Mouse (Mus musculus) large intestine, adult 2 months (tissue): ENCODE measurements around the gene Kcnk12. TPM values are rescaled to one million over a fixed set of nuclear protein-coding genes. Genes with fewer than 3 reads are reported as not detected.

ENCODE experiments used
- DNase-seq: peaks from one replicate; pipeline ENCODE4 v3.0.0-alpha.2; 2012; ENCODE audit warnings: low read depth, low spot score
- WGBS: fragments of 180-500 bp; shearing (Covaris S2); methylation state at CpG from one replicate; pipeline ENCODE4 v1.1.7; 2018; 5-methylcytosine and 5-hydroxymethylcytosine counted together
- polyA plus RNA-seq: library from polyadenylated mRNA; depleted of rRNA; stranded (reverse); fragments of >200 nt; gene quantifications from 2 replicates; pipeline ENCODE4 v1.2.3, GENCODE M21; 2012; rRNA removed

The Kcnk12 gene
- polyA plus RNA-seq, 1 experiment = 0.15 TPM

- 85% methylated on average over 8 of the region's 8 CpGs for WGBS
Measured at GRCm38 (mm10) chr17:87734471-87734870, 63.3 kb downstream of the Kcnk12 start.

GRCm38 (mm10) chr17:87731962-87732361 lies 65.8 kb downstream of the Kcnk12 start:
- 73% methylated on average over 4 of the region's 4 CpGs for WGBS
- no peak for DNase-seq

More at GRCm38 (mm10) chr17:87734471-87734870, 63.3 kb downstream of the Kcnk12 start:
- no peak for DNase-seq

- no peak for DNase-seq
- 88% methylated on average over 12 of the region's 12 CpGs for WGBS
Measured at GRCm38 (mm10) chr17:87726489-87727356, 71.1 kb downstream of the Kcnk12 start.

- DNase-seq = no peak
- 89% methylated on average over 7 of the region's 7 CpGs for WGBS
Measured at GRCm38 (mm10) chr17:87724727-87725126, 73.1 kb downstream of the Kcnk12 start.

- 86% methylated on average over 8 of the region's 8 CpGs for WGBS
- DNase-seq = no peak
Measured at GRCm38 (mm10) chr17:87700101-87700500, 97.7 kb downstream of the Kcnk12 start.

- DNase-seq = peak; percentile 18
- 58% methylated on average over 16 of the region's 16 CpGs for WGBS
Measured at GRCm38 (mm10) chr17:87698996-87699765, 98.6 kb downstream of the Kcnk12 start.

- no peak for DNase-seq
- WGBS = 84% methylated on average over 6 of the region's 6 CpGs
Measured at GRCm38 (mm10) chr17:87696814-87697213, 101.0 kb downstream of the Kcnk12 start.

- DNase-seq = no peak
- WGBS = 94% methylated on average over 11 of the region's 11 CpGs
Measured at GRCm38 (mm10) chr17:87695874-87696465, 101.8 kb downstream of the Kcnk12 start.

Other genes with a start within 250 kb of the Kcnk12 start
- gene Epcam, start 162.0 kb downstream of the Kcnk12 start, polyA plus RNA-seq = 612 and 917 TPM in 2 replicates
- gene Msh2, start 125.7 kb downstream of the Kcnk12 start, polyA plus RNA-seq = 6.0 and 7.2 TPM in 2 replicates
- gene Rpl36-ps4, start 123.0 kb upstream of the Kcnk12 start, polyA plus RNA-seq = not detected in 2 replicates
- 3.1 and 4.5 TPM in 2 replicates for gene Msh6, start 177.1 kb upstream of the Kcnk12 start, polyA plus RNA-seq